Mouse (Mus musculus) liver, postnatal 0 days (tissue): ENCODE data around the gene Dppa2.

Experiments used
- CTCF ChIP-seq: sonication (generic); IDR thresholded peaks from 2 replicates; pipeline ENCODE4 v1.5.1; 2016; ENCODE audit warnings: antibody characterized with exemption, low read depth
- EP300 ChIP-seq: IDR thresholded peaks from 2 replicates; pipeline ENCODE4 v1.6.1; 2016; ENCODE audit warnings: antibody characterized with exemption, low read depth, mild to moderate bottlenecking

GRCm38 (mm10) chr16:48259519-48259918 lies 44.2 kb upstream of the Dppa2 start:
- no peak for TF ChIP-seq CTCF
- TF ChIP-seq EP300, result no peak
